Mouse (Mus musculus): ENCODE results near the gene Pgm3.

Pgm3 gene

DNA sequence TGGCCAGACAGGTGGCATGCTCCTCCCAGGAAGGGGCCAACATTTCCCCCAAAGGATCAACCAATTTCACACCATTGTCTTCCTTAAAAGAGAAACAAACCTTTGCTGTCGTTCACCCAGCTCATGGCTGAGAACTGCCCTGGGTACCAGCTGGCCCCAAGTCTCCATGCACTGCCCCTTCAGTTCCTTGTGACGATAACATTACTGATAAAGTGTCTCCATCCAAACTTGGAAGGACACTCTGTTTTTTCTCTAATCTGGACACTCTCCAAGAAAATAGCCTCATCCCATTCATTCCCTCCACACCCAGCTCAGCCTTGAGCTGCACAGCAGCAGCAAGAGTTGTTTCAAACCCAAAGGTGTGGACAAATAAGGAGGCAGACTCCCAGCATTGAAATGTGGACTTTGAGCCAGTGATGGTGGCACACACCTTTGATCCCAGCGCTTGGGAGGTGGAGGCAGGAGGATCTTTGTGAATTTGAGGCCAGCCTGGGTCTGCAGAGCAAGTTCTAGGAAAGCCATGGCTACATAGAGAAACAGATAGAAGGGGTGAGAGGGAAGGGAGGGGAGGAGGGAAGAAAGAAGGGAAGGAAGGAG is 2.2 kb downstream of the Pgm3 start:
- no peak for DNase-seq (ENCODE audit: low spot score in 2 of 2)

DNA sequence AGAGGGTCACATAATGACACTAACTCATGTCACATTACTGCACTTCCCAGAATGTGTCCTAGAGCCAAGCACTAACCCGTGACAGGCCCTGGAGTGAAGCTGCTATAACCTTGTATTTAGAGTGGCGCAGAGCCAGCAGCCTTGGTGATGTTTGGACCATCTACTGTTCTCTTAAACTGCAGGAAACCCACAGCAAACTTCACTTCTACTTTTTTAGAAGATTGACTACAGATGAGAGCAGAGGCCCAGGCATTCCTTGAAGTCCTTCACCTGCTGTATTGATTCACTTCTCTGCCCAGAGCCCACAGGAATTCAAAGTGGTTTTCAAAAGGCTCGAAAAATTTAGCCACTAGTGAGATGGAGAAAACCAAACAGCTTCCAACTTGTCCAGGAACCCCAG is 11.1 kb downstream of the Pgm3 start:
- no peak for DNase-seq (ENCODE audit: low spot score in 2 of 2)

DNA sequence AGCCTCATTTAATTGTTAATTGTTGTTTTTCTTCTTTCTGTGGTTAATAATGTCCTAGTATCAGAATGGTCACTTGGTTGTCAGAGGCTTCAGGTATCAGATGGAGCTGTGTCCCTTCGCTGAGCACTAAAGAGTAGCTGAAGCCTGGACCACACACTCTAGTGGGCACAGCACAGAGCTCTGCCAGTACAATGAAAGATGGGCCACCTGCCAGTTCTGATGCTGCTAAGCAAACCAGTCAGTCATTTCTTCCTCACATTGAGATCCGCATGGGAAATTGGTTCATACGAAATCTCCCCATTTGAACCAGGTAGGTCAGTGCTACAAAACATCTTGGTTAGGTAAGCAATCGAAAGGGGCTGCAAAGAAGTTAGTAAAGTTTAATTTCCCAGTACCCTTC is 17.0 kb downstream of the Pgm3 start:
- DNase-seq (ENCODE audit: low spot score in 2 of 2): no peak

GRCm38 (mm10) chr9:86553886-86554285 is 17.8 kb downstream of the Pgm3 start:
- no peak for DNase-seq (ENCODE audit: low spot score in 2 of 2)

GRCm38 (mm10) chr9:86550717-86551116 is 20.9 kb downstream of the Pgm3 start:
- no peak for DNase-seq (ENCODE audit: low spot score in 2 of 2)

DNA sequence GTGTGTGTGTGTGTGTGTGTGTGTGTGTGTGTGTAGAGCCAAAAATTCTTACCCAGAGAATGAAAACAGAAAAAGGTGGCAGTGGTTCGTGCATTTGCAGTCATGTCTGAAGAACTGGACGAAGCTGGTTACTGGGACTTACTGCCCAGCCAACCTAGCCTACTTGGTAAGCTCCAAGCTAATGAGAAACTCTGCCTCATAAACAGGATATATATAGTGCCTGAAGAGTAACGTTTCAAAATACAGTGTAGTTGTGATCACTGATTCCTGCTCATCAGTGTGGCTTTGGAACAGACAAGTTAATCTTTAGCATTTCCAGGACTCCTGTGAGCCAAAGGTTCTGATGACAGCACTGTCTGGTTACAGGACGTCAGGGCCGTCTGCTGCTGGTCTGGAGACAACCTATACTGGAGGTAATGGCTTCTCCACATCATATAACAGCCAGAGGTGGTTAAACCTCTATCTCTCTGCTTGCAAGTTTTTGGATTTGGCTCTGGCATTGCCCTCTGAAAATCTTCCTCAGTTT is 21.9 kb downstream of the Pgm3 start:
- no peak for DNase-seq (ENCODE audit: low spot score in 2 of 2)

DNA sequence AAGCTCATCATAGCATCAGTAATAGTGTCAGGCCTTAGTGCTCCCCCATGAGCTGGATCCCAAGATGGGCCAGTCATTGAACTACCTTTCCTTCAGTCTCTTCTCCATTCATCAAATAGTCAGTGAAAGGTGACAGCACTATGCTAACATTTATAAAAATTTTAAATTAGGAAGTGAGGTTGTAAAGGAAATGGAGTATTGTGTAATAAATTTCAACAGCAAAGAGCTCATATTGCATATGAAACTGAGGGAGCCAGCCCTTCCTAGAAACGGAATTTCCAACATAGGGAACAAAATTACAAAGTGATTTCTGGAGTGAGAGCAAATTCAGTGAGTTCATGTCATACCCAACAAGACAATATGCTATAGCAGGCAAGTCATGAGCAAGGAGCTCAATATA is 27.1 kb downstream of the Pgm3 start:
- no peak for DNase-seq (ENCODE audit: low spot score in 2 of 2)

GRCm38 (mm10) chr9:86543451-86543850 is 28.2 kb downstream of the Pgm3 start:
- DNase-seq (ENCODE audit: low spot score in 2 of 2): no peak

- no peak for DNase-seq (ENCODE audit: low spot score in 2 of 2)
These were observed 37.6 kb downstream of the Pgm3 start for GRCm38 (mm10) chr9:86534071-86534470.

- DNase-seq (ENCODE audit: low spot score in 2 of 2): no peak
These were observed 46.0 kb downstream of the Pgm3 start for GRCm38 (mm10) chr9:86525600-86525999.

- no peak for DNase-seq (ENCODE audit: low spot score in 2 of 2)
These were observed 49.3 kb downstream of the Pgm3 start for GRCm38 (mm10) chr9:86522335-86522734.

GRCm38 (mm10) chr9:86514798-86515197 is 56.8 kb downstream of the Pgm3 start:
- no peak for DNase-seq (ENCODE audit: low spot score in 2 of 2)

DNA sequence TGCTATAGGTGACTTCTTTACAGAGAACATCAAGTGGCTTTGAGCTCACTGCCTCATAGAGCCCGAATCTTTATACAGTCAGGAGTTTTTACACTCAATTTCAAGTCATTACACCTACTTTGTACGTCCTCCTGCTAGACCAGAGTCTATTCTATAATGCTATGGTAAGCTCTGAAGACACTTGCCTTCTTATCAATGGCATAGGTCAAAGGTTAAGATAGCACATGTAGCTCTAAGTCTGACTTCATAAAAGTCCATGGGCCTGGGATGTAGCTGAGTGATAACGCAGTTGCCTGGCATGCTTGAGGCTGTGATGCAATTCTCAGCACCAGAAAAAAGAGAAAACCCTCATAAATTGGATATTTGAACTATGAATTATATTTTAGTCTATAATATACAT is 57.3 kb downstream of the Pgm3 start:
- no peak for DNase-seq (ENCODE audit: low spot score in 2 of 2)

DNA sequence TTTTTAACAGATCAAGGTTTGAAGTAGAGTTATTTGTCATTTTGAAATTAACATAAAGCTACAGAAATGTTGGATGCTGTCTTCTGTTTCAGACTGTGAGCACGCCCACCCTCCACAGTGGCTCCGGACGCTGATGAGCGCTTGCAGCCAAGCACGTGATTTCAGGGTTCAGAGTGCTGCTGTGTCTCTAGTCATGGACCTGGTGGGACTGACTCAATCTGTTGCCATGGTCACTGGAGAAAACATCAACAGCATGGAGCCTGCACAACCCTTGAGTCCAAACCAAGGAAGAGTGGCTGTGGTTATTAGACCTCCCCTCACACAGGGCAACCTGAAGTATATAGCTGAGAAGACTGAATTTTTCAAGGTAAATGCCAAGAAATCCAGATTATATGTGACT is 57.9 kb downstream of the Pgm3 start:
- no peak for DNase-seq (ENCODE audit: low spot score in 2 of 2)

GRCm38 (mm10) chr9:86507437-86507836 is 64.2 kb downstream of the Pgm3 start:
- DNase-seq (ENCODE audit: low spot score in 2 of 2): no peak
